Mouse (Mus musculus) testis, postnatal 10 days (tissue): ENCODE results near the gene Zmynd8.

Experiments used
- DNase-seq: peaks from one replicate; pipeline ENCODE4 v3.0.0; 2021; ENCODE audit warnings: low spot score

The Zmynd8 gene

DNA sequence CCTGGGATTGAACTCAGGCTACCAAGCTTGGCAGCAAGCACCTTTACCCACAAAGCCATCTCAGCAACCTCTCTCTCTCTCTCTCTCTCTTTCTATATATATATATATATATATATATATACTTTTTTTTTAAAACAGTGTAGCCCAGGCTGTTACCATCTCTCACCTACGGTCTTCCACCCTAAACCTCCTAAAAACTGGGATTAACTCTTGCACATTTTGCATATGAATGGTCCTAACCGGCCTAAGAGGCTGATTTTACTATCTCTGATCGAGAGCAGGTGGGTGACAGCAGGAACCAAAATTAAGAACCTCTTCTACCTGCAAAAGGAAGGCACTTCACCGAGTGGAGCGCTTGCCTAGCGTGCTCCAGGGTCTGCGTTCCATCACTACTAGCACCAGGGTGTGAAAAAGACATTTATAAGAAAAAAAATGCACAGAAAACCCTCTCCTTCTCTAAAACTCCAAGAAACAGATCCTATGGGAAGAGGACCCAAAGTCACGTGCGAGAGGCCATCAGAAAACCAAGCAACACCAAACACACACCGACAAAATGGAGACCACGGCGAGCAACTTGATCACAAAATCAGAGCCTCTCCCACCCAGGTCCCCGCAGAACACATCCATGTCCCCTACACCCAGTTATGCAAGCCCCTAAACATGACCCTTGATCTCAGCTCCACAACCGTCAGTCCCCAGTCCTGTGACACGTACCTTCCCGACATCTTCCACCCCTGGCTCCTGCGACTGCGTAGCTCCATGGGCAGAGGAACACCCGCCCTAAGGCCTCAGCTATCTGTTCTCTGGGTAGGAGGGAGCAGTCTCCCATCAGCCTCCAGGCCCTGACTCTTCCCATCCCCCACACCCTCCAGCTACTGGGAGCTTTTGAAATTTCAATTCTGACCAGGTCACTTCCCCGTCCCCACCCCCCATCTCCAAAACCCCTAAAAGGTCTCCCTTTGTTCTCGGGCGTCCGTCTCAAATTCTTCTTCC, at the start of gene Zmynd8:
Gene Zmynd8, minus strand, starts transcription at position 815 of the 993 bp plus-strand sequence.
- DNase-seq: no peak

DNA sequence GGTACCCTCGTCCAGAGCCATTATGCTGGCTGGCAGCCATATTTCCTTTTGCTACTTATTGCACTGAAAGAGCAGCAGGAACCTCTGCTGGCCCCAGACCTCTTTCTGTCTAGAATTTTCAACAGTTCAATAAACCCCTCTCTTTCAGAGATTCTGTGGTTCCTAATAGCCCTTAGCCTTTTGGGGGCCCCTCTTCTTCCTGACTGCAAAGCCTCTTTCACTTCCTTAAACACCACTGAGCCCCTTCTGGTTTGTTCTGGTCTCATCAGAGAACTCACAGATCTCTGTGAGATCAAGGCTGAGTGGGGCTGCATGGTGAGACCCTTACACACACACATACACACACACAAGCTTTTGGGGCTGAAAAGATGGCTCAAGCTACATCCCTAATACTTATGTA, 49.2 kb upstream of the Zmynd8 start:
- no peak for DNase-seq

DNA sequence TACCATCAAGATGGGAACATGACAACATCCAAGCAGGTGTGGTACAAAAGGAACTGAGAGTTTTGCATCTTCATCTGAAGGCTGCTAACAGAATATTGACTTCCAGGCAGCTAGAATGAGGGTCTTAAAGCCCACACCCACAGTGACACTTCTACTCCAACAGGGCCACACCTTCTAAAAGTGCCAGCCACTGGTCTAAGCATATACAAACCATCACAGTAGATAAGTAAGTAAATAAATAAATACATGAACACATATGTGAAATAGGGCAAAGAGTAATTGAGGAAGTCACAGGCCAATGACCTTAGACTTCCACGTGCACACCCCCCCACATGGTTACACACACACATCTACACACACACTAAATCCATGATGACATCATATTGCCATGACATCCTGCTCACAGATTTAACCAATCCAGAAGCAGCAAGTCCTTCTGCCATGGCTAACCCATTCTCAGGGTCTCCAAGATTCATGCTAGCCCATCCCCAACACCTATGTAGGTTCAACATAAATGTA, 47.3 kb upstream of the Zmynd8 start:
- no peak for DNase-seq

- no peak for DNase-seq
Measured at GRCm38 (mm10) chr2:165944576-165945351, 45.9 kb upstream of the Zmynd8 start.

DNA sequence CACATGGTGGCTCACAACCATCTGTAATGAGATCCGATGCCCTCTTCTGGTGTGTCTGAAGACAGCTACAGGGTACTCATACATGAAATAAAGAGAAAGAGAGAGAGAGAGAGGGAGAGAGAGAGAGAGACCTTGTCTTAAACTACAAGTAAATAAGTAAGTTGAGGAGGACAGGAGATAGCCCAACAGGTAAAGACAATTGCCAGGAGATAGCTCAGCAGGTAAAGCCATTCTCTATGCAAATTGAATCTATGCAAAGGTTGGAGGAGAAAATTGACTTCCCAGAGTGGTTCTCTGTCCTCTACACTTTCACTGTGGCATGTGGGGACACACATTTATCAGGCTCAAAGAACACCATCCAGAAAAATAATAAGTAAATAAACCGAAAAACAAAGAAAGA, 44.3 kb upstream of the Zmynd8 start:
- DNase-seq: no peak

GRCm38 (mm10) chr2:165936106-165936505, 37.3 kb upstream of the Zmynd8 start:
- no peak for DNase-seq

DNA sequence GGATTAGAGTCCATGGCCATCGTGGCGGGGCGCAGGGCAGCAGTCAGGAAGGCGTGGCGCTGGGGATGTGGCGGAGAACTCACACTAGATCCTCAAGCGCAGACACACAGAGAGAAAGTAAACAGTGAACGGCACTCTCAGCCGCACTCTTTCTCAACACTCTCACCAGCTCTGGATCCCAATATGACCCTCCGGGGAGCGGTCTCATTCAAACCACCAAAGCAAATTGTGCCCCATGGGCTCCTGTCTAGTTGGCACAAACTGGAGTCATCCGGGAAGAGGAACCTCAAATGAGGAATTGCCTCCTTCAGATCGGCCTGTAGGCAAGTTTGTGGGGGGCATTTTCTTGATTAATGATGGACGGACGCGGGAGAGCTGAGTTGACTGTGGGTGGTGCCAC, 28.9 kb upstream of the Zmynd8 start:
- DNase-seq: no peak

- no peak for DNase-seq
Measured at GRCm38 (mm10) chr2:165926191-165926590, 27.4 kb upstream of the Zmynd8 start.

DNA sequence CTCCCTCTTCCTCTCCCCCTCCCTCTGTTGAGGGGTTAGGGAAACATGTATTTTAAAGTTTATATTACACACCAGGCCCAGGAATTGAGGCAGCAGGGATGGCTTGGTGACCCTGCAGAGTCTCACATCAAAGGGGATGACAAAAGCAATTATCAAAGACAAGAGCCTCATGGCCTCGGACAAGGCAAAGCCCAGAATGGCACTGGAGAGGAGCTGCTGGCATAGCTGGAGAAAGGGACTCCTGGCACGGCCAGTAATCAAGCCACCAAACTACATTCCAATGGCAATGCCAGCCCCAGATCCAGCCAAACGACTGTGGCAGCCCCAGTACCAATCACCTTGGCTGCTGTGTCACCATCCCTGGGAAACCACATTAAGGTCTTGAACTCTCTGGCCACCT, 26.3 kb upstream of the Zmynd8 start:
- no peak for DNase-seq

GRCm38 (mm10) chr2:165924695-165925094, 25.9 kb upstream of the Zmynd8 start:
- DNase-seq: no peak

DNA sequence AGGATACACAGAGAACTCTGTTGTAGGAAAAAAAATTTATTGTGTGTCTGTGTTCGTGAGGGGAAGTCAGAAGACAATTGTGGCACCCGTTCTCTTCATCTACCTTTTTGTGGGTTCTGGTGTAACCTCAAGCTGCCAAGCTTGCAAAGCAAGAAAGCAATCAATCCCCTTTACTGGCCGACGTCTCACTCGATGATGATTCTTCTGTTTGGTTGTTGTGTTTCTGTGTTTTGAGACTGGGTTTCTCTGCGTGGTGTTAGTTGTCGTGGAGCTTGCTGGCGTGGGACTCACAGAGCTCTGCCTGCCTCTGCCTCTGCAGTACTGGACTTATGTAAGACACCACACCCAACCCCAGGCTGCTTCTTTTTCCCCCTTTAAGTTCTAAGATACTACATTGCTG, 24.9 kb upstream of the Zmynd8 start:
- no peak for DNase-seq

- no peak for DNase-seq
Measured at GRCm38 (mm10) chr2:165922994-165923393, 24.2 kb upstream of the Zmynd8 start.

DNA sequence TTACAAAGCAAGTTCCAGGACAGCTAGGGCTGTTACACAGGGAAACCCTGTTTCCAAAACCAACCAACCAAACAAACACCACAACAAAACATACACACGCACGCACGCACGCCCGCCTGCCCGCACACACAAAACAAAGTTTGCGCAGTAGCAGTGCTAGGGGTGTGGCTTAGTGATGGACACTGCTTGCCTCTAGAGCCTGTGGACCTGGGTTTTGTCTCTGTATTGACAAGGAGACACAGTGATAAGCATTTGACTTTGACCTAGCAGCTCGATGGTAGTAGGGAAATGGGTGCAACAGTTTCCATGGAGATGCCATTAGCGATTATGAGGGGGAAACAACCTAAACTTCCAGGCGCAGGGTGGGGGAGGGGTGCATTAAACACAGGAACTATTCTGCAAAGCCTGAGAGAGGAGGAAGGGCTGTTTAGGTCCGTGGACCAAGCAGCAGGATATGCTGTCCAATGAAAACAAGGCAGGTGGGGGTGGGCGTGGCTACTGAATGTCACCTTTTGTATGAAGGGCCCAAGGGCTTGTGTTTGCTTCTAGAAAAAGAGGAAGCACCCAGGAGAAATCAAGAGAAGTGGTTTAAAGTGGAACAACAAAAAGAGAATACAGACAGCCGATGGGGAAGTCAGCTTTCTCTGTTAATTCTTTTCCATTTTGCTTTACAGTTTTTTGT, 23.4 kb upstream of the Zmynd8 start:
- no peak for DNase-seq

- DNase-seq: peak; percentile 97
Measured at GRCm38 (mm10) chr2:165914298-165914697, 15.5 kb upstream of the Zmynd8 start.

DNA sequence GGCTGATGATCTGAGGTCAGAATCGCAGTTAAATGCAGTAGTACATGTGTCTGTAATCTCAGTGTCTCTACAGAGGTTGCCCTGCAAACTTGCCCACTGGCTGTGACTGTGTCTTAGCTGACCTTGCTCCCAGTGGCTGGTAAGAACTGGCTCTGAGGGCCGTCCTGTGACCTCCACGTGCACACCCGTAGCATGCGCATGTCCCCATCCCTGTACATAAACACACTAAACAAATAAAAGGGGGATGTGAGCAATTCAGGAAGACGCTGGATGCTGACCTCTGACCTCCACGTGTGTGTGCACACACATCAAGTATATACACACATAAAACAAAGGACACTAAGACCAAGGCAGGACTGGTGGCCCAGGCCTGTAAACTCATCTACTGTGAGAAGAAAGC, 14.3 kb upstream of the Zmynd8 start:
- DNase-seq: no peak

DNA sequence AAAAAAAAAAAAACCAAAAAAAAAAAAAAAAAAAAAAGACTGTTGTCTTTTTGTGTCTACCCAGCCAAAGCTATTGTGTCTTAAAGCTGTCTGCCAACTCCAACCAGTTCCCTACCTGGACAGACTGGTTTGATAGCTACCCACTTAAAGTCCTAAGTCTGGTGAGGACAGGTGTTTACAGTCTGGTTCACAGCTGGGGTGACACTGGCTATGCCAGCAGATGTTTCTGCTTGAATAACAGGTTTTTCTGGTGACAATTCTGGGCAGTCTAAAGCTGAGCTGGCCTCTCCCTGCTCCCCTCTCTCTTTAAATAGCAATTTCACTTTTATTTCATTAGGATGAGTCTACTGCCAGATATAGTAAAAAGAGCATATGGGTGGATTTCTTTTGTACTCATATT, 10.9 kb upstream of the Zmynd8 start:
- no peak for DNase-seq

- DNase-seq: no peak
Measured at GRCm38 (mm10) chr2:165907199-165907598, 8.4 kb upstream of the Zmynd8 start.

GRCm38 (mm10) chr2:165906332-165906945, 7.6 kb upstream of the Zmynd8 start:
- DNase-seq: peak; percentile 78

GRCm38 (mm10) chr2:165901127-165901384, 2.2 kb upstream of the Zmynd8 start:
- no peak for DNase-seq

DNA sequence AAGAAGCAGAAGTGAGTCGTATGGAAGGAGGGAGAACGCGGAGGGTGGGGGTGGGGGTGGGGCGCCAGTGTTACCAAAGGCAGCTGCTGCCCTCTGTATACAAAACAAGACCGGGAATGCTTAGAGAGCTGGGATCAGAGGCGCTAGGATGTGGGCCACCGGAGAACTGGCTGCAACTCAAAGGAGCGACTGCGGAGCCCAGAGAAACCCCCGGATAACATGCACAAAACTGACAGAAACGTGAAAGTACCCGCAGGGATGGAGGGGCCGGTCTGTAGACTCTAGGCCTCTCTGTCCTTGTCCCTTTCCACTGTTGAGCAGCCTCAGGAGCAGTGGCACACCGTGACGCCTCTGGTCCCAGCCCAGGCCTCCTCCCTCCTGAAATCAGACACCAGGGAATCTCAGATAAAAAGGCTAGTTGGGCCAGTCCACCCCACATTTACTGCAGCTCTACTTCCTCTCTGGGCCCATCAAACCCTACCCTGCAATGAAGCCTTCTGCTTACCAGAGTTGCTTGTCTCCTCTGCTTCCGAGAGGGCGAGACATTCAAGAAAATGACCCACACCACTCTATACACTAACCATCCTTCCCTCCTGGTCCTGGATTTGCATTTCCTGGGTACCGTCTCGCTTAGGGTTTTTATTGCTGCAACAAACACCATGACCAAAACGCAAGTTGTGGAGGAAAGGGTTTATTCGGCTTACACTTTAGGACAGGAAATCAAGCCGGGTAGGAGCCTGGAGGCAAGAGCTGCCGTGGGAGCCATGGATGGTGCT, 1.7 kb upstream of the Zmynd8 start:
- DNase-seq: no peak

DNA sequence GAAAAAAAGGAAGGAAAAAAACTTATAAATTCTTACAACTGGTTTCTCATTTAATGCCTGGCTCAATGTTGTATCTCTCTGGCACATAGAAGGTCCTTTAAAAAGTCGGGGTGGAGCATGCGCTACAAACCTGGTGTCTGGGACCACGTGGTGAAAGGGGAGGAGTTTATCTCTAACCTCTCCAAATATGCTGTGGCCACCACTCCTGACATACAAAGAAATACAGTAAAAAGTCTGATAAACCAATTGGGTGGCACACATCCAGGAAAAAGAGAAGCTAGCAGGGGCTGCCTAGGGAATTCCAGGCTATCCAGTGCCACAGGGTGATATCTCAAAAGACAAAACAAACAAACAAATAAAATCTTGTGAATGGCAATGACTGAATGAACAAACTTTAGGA, 1.1 kb upstream of the Zmynd8 start:
- DNase-seq: no peak
